Mouse (Mus musculus) lung, embryonic 16.5 days (tissue): ENCODE data around the gene Acp4. TPM values are rescaled to one million over a fixed set of nuclear protein-coding genes. Genes with fewer than 3 reads are reported as not detected.
"Not testable (repeated sequence)": the region's sequence is repeated elsewhere in the genome, so short reads cannot be mapped to it uniquely, and the experiment has no call there.

Experiments used
- ATAC-seq: fragments of 200-750 bp; cut with Nextera tagmentation; 2 replicates; pipeline ENCODE4 v1.8.0; 2017; ENCODE audit warnings: low read depth, mild to moderate bottlenecking, moderate library complexity
- H3K27ac ChIP-seq: fragments of 300-500 bp; sonication (generic); 2 replicates; pipeline ENCODE4 v1.5.1; 2014; ENCODE audit warnings: mild to moderate bottlenecking, control low read depth, low read length
- H3K27me3 ChIP-seq: fragments of 300-500 bp; sonication (generic); 2 replicates; pipeline ENCODE4 v1.6.1; 2014; ENCODE audit warnings: low read depth, low read length, mixed read lengths; ENCODE audit not compliant: control insufficient read depth, insufficient read depth
- H3K36me3 ChIP-seq: fragments of 300-500 bp; sonication (generic); 2 replicates; pipeline ENCODE4 v1.6.1; 2014; ENCODE audit warnings: low read length; ENCODE audit not compliant: control insufficient read depth, insufficient read depth
- H3K4me1 ChIP-seq: fragments of 300-500 bp; sonication (generic); replicated peaks from 2 replicates; pipeline ENCODE4 v1.6.1; 2014; ENCODE audit warnings: low read length, mixed read lengths; ENCODE audit not compliant: control insufficient read depth, insufficient read depth
- H3K4me2 ChIP-seq: fragments of 300-500 bp; sonication (generic); 2 replicates; pipeline ENCODE4 v1.6.1; 2014; ENCODE audit warnings: low read depth, low read length, control low read depth
- H3K4me3 ChIP-seq: fragments of 300-500 bp; sonication (generic); 2 replicates; pipeline ENCODE4 v1.5.1; 2014; ENCODE audit warnings: mild to moderate bottlenecking, low read length, control low read depth
- H3K9ac ChIP-seq: fragments of 300-500 bp; sonication (generic); 2 replicates; pipeline ENCODE4 v1.6.1; 2014; ENCODE audit warnings: low read length, control low read depth
- H3K9me3 ChIP-seq: fragments of 300-500 bp; sonication (generic); 2 replicates; pipeline ENCODE4 v1.6.1; 2016; ENCODE audit warnings: low read length; ENCODE audit not compliant: control insufficient read depth
- WGBS: fragments of 180-500 bp; shearing (Covaris S2); extraction: QIAGEN DNeasy Blood & Tissue Kit; methylation state at CpG from one replicate; pipeline ENCODE4 v1.1.7; 2014; 5-methylcytosine and 5-hydroxymethylcytosine counted together
- polyA plus RNA-seq: library from polyadenylated mRNA; unstranded; fragments of >200 nt; fragmentation: Nextera tagmentation; extraction: Ambion mirVana; gene quantifications from 2 replicates; pipeline ENCODE4 v1.2.1, GENCODE M21; 2015

Gene Acp4
- not detected in 2 replicates for polyA plus RNA-seq

DNA sequence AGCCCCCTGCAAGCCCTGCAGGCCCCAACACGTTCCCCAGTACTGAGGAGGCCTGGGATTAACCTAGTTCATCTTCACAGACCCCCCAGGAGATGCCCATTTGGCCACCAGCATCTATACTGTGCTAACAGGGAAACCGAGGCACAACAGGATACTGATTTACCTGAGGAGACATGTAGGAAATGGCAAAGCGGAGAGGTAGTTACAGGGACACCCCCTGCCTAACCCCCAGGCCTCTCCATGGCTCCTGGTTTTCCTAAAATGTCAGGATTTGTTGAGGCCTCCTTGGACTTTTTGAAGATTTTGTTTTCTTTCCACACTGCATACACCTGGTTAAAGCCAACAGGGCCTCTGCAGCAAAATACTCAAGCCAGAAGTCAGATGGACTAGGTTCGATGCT, at the start of gene Acp4:
Acp4 (minus strand) TSS at position 101 of the 400 bp plus-strand sequence.
- 73% methylated on average over 4 of the region's 4 CpGs for WGBS
- H3K4me3 ChIP-seq = no peak within 1 kb of the TSS
- no peak within 1 kb of the TSS for H3K27ac ChIP-seq
- ATAC-seq = no peak
- no peaks in the 10 kb centered on the region for H3K9me3 ChIP-seq
- H3K27me3 ChIP-seq = no peaks in the 10 kb centered on the region; the same call in 1 of the 2 replicates
- H3K4me2 ChIP-seq = no peak within 1 kb of the TSS
- H3K36me3 ChIP-seq = peaks cover 8% of the 10 kb centered on the region
- H3K9ac ChIP-seq = no peak within 1 kb of the TSS
- no peaks in the 10 kb centered on the region for H3K4me1 ChIP-seq

DNA sequence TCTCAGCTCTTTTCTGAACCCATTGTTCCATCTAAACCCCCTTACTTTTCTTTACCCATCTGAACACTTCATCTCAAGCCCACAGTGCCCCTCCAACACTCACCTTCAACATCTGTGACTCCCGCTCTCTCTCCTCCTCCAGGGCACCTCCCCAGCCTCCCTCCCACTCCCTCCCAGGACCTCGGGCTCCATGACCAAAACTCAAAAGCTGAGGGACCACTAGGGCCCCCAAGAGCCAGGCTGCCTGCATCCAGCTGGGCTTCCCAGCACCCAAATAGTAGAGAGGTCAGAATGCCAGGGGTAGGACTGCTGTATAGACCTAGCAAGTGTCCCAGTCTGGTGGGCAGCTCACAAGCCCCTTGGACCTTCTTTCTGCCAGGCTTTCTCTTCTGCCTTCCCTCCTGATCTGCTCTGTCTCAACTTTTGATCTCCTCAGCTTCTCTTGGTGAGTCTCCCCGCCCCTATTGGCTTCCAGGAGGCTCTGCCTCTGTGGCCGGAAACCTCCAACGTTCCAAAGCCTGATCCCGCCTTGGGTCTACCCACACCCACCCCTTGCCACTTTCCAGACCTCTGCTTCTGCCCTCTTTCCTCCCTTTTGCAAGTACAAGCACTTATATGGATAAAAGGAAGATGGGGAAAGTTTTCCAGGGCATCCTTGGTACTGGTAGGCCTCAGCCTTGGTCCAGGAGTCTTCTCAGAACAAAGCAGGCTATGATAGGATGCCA, 49.5 kb upstream of the Acp4 start, which contains the start of gene Clec11a:
Clec11a (minus strand) TSS at position 387 of the 725 bp plus-strand sequence.
- Histone ChIP-seq H3K9me3 (no peaks in the 10 kb centered on the region), H3K9ac (no peak within 1 kb of the TSS), H3K36me3 (no peaks in the 10 kb centered on the region), H3K4me1 (peaks cover 22% of the 10 kb centered on the region), H3K27me3 (peaks cover 13% of the 10 kb centered on the region), H3K4me3 (peak within 1 kb of the TSS; percentile 76; the same call in 1 of the 2 replicates), H3K4me2 (peak within 1 kb of the TSS; percentile 78), H3K27ac (peak within 1 kb of the TSS; percentile 88; the same call in 1 of the 2 replicates)
- 58% methylated on average over 6 of the region's 6 CpGs for WGBS
- ATAC-seq = no peak

DNA sequence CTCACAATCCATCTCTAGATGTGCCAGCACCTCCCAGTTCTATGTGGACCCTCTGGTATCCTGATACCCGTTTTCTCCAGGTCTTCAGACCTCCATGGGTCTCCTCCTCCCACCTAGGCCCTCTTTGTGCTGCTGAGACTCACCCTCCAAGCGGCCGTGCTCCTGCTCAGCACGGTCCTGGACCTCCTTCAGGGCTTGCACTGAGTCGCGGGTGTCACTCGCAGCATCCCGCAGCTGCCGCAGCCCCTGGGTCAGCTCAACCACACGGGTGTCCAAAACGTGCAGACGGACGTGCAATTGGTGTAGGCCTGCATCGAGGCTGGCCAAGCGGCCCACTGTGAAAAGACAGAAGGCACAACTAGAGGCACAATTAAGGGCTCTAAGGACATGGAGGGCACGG, 48.5 kb upstream of the Acp4 start:
- Histone ChIP-seq H3K4me1 (peaks cover 17% of the 10 kb centered on the region), H3K27ac (peak overlapping the region; percentile 88), H3K9me3 (no peaks in the 10 kb centered on the region), H3K27me3 (peaks cover 9% of the 10 kb centered on the region), H3K4me2 (peak overlapping the region; percentile 78), H3K36me3 (no peaks in the 10 kb centered on the region), H3K4me3 (peak overlapping the region; percentile 76), H3K9ac (no peak overlapping the region)
- ATAC-seq = no peak; the same call in 1 of the 2 replicates
- WGBS = 12% methylated on average over 16 of the region's 16 CpGs

DNA sequence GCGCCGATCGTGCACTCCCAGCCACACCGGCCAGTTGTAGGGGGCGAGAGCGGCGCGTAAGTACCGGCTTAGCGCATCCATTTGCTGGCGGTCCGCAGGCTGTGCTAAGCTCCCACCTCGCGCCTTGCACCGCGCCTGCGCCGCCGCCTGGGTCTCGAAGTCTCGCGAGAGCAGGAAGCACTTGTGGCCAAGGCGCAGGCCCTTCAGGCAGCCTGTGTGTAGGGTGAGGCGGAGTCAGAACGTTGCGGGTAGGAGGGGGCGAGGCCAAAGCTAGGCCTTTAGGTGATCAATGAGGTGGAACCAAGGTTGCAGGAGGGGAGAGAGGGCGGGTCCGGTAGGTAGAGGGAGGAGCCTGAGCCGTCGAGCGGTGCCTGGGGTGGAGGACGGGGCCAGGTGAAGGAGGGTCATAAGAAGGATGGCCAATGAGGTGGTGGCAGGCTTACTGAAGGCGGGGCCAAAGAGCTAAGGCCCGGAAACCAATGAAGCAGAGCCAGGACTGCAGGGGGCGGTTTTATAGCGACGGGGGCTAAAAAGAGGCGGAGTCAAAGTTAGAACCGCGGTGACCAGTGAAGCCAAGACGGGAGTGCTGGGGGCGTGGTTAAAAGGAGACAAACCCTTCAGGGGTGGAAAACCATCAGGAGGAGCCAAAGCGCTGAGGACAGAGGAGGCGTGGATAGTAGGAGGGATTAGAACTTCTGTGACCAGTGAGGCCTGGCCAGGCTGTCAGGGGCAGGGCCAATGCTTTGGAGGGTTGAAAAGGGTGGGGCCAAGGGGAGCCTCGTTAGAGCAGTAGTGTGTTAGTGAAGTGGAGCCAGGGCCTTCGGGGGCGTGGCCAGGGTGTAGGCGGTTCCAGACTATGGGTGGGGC, 47.8 kb upstream of the Acp4 start:
- Histone ChIP-seq H3K36me3 (no peaks in the 10 kb centered on the region), H3K4me3 (peak overlapping the region; percentile 76), H3K27me3 (peaks cover 5% of the 10 kb centered on the region), H3K4me2 (peak overlapping the region; percentile 78), H3K9me3 (no peaks in the 10 kb centered on the region), H3K4me1 (peaks cover 12% of the 10 kb centered on the region), H3K27ac (peak overlapping the region; percentile 88), H3K9ac (peak overlapping the region; percentile 89)
- WGBS = under 1% methylated on average over 49 of the region's 49 CpGs
- peak; percentile 95 for ATAC-seq

DNA sequence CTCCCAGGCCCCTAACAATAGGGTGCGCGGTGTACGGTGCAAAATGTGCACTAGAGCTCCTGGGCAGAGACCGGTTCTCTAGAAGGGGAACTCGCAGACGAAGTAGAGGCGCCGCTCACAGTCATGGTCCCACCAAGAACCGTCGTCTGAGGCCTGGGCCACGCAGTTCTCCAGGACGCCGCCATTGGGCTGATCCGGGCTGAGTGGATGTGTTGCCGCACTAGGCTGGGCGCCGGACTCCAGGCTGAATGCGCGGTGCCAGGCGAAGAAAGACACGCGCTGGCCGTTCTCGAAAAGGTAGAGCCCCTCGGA, 47.2 kb upstream of the Acp4 start:
- peak overlapping the region; percentile 78 for H3K4me2 ChIP-seq
- H3K27me3 ChIP-seq = peaks cover under 1% of the 10 kb centered on the region
- H3K4me1 ChIP-seq = peaks cover 12% of the 10 kb centered on the region
- ATAC-seq = peak; percentile 15; the same call in 1 of the 2 replicates
- H3K27ac ChIP-seq = peak overlapping the region; percentile 88
- 1% methylated on average over 25 of the region's 25 CpGs for WGBS
- H3K4me3 ChIP-seq = peak overlapping the region; percentile 76
- no peaks in the 10 kb centered on the region for H3K9me3 ChIP-seq
- H3K36me3 ChIP-seq = no peaks in the 10 kb centered on the region
- H3K9ac ChIP-seq = peak overlapping the region; percentile 89

DNA sequence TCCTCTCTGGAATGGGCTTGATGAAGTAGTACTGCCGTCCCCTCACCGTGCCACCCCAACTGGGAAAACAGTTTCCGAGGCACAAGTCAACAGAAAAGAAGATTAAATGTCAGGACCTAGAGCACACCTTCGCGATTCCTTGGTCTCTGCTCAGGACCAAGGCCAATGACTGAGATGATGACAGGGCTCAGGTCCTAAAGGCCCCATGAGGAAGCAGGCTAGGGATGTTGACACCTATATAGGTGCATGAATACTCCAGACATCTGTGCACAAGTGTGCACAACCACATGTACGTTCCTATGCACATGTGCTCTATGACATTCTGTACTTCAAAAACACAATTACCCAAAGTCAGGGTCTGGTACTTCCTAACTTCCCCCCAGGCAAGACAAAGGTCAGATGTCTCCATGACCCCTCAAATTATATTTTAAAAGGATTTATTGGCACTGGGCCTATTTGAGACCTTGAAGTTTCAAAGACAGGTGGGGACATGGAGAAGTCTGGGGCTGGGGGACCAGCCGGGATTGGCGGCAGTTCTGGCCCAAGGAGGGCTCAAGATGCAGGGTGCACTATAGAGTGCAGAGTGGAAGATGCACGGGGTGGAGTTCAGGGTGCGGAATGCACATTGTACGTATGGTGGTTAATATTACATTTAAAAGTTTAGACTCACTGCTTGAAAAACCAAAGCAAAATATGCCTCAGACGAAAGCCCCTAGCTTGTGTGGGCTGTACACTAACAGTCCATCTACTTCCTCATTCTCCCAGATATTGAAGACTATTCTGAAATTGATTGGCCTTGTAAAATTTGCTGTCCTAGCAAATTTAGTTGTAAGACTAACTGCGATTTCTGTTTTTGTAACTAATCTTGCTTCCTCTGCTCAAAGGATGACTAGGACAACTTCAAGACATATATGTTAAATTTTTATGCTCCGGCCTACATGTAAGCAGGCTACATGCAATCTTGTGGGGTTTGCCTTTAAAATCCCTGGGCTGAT, 46.5 kb upstream of the Acp4 start:
- Histone ChIP-seq H3K27me3 (no peaks in the 10 kb centered on the region; the same call in none of the 2 replicates), H3K27ac (peak overlapping the region; percentile 88; the same call in 1 of the 2 replicates), H3K4me1 (peaks cover 12% of the 10 kb centered on the region), H3K36me3 (no peaks in the 10 kb centered on the region), H3K4me3 (peak overlapping the region; percentile 76), H3K4me2 (peak overlapping the region; percentile 78), H3K9ac (peak overlapping the region; percentile 89), H3K9me3 (no peaks in the 10 kb centered on the region)
- ATAC-seq = no peak
- WGBS = 84% methylated on average over 14 of the region's 14 CpGs

DNA sequence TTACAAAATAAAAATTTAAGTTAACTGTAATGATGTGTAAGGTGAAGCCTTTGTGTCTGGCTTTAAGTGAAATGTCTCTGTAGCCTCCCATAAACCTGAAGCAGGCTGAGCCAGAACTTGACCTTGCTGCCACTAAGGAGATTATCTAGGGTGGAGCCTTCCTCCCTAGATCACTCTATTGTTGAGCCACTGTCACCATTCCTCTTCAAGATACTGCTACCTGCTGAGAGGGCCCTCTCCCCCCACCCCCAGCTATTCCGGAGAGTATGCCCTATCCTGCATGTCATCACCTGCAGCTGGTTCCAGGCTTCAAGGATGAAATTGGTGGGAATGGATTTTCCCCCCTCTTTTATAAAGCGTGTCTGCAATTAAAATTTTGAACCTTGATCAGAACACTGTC, 40.3 kb upstream of the Acp4 start:
- WGBS = 54% methylated on average over 2 of the region's 2 CpGs
- H3K27me3 ChIP-seq, ATAC-seq, H3K36me3 ChIP-seq, H3K4me3 ChIP-seq, H3K27ac ChIP-seq, H3K4me1 ChIP-seq, H3K4me2 ChIP-seq, H3K9me3 ChIP-seq, H3K9ac ChIP-seq: not testable (repeated sequence)

DNA sequence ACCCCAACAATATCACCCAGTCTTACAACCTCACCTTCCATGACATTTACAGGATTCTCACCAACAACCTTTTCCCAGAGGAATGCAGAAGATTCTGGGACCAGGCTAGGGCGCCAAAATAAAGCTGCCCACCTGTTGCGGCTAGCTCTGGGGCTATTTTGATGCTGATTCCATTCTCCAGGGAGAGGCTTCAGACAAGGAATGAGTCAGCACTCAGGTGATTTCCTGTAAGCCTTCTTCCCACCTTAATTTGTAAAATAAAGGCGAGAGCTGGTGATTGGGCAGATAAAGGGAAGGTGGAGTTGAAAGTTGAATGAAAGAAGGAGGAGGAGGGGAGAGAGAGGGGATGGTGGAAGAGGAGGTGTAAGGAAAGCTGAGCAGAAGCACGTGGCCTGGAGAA, 34.2 kb upstream of the Acp4 start:
- Histone ChIP-seq H3K9ac (no peak overlapping the region), H3K36me3 (no peaks in the 10 kb centered on the region), H3K27ac (no peak overlapping the region), H3K4me2 (no peak overlapping the region), H3K4me3 (no peak overlapping the region), H3K27me3 (no peaks in the 10 kb centered on the region), H3K9me3 (no peaks in the 10 kb centered on the region; the same call in 1 of the 2 replicates), H3K4me1 (no peaks in the 10 kb centered on the region)
- WGBS = 52% methylated on average over 4 of the region's 4 CpGs
- no peak for ATAC-seq
